Mouse (Mus musculus): ENCODE results near the gene Man1c1.

Man1c1 gene

DNA sequence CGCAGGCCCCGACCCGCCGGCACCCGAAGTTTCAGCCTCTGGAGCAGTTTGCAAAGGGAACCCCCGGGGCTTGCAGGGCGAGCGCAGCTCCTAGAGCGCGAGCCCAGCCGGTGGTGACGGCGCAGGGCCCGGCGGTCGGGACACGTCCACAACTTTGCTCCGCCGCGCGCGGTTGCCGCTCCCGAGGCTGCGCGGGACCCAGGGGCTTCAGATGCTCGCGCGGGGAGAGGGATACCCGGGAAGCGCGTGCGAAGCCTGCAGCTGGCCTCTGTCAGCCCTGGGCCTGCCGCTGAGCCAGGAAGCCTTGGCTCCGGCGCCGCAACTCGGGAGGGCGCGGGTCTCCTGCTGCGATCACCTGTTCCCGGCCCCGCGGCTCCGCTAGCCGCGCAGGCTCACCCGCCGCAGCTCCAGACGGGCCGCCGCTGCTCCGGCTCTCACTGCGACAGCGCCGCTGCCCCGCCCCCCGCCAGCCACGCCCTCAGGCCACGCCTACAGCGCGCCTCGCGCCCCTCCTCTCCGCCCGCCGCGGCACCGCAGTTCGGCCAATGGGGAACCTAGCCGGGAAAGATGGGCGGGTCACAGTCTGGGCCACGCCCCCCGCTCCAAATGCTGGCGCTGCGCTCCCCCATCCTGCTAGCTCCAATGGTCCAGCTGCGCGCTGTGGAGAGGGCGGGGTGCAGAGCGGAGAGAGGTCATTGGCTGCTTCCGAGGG lies at the start of gene Man1c1:
TSS of gene Man1c1 (minus strand) at position 456 of the 712 bp plus-strand sequence.
- DNase-seq (ENCODE audit: extremely low read depth, insufficient read length, low spot score), result no peak

DNA sequence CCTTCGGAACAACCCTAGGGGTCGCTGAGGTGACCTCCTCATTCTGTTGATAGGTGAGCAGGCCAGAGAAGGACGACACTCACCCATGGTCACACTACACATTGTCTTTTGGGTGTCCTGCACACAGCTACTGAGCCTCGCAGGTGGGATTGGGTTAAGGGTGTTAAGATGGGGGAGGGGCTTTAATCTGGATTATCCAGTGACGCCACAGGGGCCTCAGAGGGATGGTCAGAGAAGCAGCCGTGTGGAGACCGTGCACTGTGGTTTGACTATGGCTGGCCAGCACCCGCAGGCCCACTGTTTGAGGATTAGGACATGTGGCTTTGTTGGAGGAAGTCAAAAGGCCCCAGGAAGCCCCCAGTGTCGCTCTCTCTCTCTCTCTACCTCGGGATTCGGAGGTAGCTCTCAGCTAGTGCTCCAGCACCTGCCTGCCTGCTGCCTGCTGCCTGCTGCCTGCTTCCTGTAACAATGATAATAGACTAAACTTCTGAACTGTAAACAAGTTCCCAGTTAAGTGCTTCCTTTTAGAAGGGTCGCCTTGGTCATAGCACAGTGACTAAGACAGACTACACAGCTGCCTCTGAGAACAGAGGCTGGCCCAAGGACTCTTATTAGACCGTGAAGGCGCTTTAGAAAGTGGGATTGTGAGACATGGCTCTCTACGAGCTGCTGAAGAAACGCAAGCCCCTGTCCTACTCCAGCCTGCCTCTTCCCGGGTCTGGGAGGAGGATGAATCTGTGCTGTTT lies 49.6 kb upstream of the Man1c1 start:
- no peak for DNase-seq (ENCODE audit: extremely low read depth, insufficient read length, low spot score)

DNA sequence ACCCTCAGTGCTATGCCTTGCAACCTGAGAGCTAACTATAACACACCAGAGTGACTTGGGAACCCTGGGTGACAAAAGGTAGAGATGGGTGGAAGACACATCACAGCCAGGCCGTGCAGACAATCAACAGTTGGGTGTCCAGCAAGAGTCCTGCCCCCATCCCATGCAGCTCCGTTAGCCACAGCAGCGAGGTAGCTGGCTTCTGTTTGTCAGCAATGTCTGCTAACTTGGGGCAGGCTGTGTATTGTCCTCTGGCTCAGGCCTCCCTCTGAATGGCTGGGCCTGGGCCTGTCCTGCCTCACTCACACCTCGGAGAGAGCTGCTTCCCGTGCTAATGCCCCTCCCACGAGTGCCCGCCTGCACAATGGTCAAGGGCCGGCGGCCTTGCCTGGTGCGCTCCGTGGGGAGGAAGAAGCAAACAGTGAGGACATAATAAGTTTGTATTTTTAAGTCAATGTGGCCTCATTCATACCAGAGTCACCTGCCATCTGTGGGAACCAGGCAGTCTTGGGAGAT lies 48.9 kb upstream of the Man1c1 start:
- no peak for DNase-seq (ENCODE audit: extremely low read depth, insufficient read length, low spot score)

DNA sequence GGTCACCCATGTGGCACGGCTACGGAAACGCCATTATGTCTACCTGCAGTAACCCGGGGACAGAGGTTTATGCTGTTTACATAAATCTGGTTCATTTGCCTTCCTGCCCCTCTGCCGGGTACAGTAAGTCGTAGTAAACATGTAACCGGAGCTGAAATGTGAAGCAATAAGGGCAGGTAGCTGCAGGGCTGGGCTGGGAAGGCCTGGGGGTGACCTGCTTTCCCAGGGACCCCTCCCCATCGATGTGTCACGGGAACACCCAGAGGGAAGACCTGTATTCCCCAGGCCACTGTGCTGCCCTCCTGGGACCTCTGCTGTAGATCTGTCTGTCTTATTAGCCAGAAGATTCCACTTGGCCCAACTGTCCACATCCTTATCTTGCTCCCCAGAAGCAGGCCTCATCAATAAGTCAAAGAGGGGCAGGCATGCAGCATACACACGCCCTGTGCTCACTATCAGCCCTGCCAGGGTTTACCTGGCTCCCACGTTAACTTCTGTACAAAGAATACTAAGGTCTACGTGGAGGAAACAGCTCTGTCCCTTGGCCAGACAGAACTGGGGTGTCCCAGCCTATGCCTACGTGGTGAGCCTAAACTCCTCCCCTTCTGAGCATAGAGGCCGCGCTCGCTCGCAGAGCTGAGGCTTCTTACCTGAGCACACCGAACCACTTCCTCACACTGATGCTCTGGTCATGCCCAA lies 47.7 kb upstream of the Man1c1 start:
- no peak for DNase-seq (ENCODE audit: extremely low read depth, insufficient read length, low spot score)

DNA sequence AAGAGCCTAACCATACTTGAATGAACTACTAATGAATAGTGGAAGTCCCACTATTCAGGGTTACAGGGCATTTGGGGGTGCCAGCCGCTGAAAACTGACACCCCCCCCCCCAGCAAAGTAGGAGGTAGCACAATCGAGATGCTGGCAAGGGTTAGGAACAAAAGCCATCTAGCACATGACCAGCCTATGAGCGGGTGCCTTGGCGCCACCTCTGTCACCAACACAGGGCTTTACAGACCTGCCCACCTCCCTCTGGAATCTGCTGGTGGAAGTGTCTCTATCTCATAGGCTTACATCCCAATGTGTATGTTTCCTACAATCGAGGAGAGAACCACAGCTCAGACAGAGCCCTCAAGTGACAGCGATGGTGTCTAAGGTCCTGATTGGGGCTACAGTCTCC lies 46.7 kb upstream of the Man1c1 start:
- no peak for DNase-seq (ENCODE audit: extremely low read depth, insufficient read length, low spot score)

DNA sequence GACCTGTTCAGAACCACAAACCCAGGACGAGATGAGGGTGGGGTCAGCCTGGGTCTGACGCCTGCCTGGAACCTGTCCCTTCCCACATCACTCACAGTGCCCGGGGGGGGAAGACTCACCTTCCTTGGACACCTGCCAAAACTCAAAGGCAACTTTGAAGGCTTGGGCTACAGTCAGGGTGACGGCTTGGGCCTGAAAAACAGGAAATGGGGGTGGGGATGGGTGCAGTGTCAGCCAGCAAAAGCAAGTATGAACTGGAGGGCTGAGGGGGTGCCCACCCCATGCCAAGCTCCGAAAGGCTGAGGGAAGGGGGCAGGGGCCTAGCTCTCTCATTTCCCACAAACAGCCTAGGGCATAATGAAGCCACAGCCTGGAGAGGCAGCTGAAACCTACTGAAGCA lies 46.2 kb upstream of the Man1c1 start:
- no peak for DNase-seq (ENCODE audit: extremely low read depth, insufficient read length, low spot score)

DNA sequence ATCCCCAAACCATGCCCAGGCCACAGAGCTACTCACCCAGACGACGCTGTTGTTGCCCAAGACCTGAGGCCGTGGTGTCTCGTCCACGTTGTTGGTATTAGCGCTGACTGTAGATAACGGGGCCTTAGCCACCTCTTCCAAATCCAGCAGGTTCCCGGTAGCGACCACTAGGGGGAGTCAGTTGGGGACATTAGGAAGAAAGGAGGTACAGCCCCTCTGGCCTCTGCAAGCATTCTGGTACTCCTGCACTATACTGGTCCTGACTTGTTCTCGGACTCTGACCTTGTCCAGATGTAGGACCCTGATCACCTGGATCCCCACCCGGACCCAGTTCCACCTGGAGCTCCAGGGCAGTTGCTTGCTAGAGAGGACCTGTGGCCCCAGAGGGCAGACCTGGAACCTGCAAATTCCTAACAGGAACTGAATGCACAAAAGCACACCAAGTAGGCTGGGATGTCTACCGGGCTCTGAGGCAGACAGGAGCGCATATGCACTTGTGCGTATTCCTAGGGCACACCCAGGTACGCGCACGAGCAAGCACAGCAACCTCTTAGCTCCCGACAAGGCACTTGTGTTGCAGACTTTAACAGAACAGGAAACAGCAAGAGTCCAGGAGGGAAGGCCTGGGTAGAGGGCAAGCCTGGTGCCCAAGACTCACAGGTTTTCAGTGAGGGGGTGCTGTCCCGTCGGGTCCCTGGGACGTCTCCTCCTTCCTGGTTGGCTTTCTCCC lies 45.4 kb upstream of the Man1c1 start:
- no peak for DNase-seq (ENCODE audit: extremely low read depth, insufficient read length, low spot score)

DNA sequence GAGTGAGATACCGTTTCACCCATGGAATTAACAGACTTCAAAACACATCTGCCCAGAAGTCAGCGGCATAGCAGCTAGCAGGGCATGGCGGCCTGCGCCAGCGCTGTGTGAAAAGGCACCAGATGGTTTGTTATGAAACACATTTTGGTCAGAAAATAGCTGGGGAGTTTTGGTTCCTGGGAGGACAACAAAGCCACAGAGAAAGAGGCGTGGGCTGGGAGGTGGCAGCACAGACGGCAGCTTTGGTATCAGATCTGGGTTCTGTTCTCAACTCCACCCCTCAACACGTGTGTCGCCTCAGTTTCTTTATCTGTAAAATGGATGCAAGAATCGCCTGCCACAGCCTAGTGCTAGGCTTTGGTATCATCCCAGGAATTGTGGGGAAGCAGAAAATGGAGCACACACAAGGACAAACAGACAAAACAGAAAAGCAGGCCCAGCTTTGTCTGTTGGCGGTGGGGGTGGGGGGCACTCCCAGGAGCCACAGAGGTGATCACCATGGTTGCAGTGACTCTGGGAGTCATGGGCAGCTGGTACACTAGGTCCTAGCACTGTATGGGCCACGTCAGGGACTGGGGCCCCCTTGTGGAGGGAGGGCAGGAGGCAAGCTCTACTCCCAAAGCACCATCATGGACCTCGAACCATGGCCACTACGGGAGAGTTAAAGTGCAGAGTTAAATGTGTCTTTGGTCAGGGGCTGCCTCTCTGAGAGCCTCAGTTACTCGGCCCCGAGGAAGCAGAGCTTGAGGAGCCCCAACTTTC lies 42.0 kb upstream of the Man1c1 start:
- DNase-seq (ENCODE audit: extremely low read depth, insufficient read length, low spot score), result no peak

DNA sequence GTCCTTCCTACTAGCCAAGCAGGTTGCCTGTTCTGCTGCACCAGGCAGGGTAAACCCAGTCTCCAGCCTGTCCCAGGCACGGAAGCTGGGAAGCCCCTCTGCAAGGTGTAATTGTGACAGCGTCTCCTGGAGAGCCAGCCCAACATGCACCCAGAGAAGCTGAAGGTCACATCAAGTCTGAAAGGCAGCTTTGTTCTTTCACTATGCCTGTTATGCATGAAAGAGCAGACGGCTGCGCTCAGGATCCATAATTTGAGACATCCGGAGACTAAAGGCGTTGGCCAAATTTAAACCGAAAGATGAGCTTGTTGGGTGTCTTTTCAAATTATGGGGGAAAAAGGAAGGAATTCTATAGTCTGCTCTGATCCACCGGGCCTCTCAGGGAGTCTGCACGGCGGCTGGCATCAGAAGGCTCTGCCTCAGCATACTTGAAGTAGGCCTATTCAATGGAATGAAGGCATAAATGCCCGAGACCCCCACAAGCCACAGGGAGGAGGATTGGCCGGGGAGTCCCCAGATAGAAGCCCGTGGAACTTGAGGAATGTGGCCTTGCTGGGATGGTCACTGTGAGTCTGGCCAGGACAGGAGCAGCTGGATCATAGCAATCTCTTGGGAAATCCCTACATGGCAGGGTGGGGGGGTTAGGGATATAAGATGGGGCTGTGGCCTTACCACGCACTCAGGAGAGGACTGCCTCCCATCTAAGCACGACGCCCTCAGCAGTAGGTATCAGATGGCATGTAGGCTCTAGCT lies 40.0 kb upstream of the Man1c1 start:
- peak; percentile 43 for DNase-seq (ENCODE audit: extremely low read depth, insufficient read length, low spot score)

DNA sequence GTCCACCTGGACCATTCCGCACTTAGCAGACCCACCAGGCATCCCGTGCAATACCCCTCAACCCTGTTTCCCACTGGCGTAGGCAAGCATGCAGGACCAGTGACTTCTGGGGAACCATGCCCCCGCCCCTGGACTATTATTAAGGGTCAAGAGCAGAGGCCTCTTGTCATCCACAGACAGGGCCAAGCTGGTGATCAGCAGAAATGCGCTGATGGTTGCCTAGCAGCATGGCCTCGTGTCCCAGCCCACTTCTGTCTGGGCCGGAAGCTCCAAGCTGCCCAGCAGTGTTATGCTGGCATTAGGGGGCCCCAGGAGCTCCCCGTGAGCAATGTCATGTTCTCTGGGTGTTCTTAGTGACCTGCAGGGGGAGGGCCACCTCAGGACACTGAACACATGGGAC lies 37.9 kb upstream of the Man1c1 start:
- DNase-seq (ENCODE audit: extremely low read depth, insufficient read length, low spot score), result no peak

DNA sequence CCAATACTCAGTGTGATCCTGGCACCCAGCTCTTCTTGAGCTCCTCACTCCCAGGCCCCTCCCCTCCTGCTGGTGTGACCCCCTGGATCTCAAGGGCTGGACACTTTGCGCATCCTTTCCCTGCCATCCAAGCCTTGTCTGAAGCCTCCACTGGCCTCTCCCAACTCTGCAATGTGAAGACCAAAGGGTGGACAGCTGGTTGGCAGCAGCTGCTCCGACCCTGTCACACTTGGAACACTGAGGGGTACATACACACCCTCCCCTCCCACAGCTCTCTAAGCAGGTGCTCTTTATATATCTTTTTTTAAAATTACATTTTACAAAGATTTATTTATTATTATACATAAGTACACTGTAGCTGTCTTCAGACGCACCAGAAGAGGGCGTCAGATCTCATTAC lies 36.1 kb upstream of the Man1c1 start:
- DNase-seq (ENCODE audit: extremely low read depth, insufficient read length, low spot score), result no peak

DNA sequence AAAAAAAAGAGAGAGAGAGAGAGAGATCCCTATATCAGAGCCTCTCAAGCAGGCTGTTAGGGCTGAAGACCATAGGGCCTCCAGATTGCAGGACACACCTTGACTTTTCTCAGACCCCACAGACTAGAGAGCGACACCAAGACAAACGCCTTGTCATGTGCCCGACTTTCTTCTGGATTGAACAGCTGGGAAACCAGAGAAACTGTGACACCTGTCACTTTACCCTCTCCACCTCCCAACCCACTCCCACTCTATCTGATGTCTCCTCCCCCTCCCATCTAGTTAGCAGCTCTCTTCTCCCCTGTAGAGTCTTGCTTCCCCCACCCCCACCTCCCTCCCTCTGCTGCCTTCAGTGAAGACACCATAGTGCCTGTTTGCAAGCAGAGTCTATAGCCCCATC lies 35.4 kb upstream of the Man1c1 start:
- DNase-seq (ENCODE audit: extremely low read depth, insufficient read length, low spot score), result no peak

DNA sequence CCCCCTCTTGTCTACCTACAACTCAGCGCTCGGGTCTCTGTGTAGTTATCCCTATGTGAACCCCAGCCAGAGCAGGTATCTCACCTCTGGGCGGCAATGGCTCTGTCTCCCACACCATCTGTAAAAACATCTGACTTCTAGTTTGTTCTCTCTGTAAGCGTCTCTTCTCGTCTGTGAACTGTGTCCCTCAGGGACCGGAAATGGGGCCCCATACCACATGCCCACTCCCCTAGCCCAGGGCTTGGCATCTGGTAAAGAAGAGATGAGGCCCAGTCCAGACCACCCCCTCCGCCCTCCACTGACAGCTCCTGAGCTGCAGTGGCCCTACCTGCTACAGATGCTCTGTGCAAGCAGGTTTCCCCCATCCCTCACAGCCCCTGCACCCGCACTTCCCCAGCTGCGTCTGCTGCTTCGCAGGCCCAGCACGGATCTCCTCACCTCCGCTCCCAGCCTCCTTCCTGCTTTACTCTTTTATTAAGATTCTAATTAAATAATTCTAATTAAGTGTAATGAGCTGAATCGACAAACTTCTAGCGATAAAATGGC lies 33.3 kb upstream of the Man1c1 start:
- no peak for DNase-seq (ENCODE audit: extremely low read depth, insufficient read length, low spot score)

DNA sequence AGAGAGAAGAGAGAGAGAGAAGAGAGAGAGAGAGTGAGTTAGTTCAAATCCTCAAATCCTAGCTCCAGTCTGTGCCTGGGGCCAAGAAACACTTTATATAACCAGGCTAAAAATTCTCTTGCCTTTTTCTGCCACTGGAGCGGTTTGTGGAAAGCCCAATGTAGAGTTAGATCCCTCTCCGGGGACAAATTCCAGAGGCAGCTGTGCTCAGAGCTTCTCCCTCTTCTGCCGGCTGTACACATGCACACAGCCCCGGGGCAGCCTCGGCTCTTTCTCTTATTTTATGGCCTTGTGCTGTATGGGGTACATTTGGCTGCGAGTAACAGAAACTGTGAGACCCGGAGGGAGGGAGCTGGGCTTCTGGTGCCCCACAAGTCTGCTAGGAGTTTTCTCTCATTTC lies 32.1 kb upstream of the Man1c1 start:
- no peak for DNase-seq (ENCODE audit: extremely low read depth, insufficient read length, low spot score)

DNA sequence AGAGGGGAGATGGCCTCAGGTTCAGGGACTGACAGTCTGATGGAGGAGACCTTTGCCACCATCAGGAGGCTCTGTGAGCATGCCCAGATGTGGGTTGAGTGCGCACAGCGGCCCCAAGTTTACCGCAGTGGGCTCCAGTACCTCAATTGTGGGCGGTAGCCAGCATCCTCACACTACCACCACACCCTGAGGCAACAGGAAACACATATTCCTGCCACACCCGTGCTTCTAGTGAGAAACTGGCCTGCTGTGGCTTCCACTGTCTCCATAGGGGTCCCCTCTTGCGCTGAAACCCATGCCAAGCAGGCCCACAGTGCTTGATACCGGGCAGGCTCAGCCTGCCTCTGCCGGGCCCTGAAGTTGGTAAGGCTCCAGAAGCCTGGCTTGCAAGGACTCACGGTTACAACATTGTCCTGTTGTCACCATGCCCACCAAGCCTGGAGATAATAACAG lies 30.6 kb upstream of the Man1c1 start:
- DNase-seq (ENCODE audit: extremely low read depth, insufficient read length, low spot score), result peak; percentile 74

DNA sequence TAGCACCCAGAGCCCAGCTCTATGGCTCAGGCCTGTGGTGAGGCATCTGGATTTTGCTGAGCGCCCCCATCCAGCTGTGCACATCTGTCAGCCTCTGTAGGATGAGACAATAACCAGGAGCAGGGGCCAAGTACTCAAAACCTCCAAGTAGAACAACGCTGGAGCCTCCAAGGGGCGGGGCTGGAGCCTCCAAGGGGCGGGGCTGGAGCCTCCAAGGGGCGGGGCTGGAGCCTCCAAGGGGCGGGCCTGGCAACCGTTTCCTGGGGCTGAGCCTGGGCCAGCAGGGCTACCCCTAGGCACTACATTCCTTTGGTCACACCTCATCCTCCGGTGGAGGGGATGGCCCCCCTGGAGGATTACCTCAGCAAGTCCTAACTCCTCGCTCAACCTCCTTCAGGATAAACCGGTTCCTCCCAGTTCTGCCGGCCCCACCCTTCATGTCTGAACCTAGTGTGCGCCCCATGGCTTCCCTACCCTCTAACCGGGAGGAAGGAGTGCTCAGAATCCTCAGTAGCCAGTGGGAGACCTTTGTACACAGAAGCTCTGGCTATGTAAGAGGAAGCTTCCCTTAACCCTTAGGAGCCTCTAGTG lies 30.0 kb upstream of the Man1c1 start:
- DNase-seq (ENCODE audit: extremely low read depth, insufficient read length, low spot score), result peak; percentile 82

DNA sequence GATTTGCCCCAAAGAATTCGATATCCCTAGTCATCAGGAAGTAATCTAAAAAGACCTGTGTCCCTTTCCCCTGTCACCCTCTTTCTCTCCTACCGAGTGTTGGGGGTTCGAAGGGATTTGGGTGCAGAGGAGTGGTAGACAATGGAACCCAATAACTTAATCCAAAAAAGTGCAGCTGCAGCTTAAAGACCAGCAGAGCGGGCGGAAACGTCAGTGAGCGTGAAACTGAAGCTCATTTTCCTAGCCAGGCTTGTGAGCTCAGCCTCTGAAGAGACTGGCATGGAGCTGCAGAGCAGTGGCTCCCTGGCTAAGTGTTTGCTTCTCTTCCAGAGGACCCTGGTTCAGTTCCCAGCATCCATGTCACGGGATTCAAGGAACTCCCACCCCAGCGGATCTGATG lies 29.3 kb upstream of the Man1c1 start:
- DNase-seq (ENCODE audit: extremely low read depth, insufficient read length, low spot score), result no peak

DNA sequence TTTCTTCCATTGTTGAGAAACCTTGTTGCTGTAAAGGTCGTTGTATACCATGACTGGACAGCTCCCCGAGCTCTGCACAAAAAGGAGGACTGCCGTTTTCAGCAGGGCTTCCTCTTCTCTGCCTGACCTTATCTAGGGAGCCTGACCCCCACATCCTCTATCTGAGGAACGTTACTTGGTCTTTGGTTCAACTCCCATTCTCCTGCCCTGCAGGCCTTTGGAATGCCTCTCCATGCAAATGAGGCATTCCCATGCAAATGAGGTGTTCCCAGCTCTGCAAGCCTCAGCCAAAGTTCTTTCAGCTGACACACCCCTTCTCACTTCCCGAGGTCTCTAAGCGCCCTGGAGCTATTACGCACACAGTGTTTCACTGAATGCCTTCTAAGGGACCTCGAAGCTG lies 26.0 kb upstream of the Man1c1 start:
- DNase-seq (ENCODE audit: extremely low read depth, insufficient read length, low spot score), result no peak

Measured in 3134 (cell line).